Mouse (Mus musculus) B cell, adult 2 months (primary cell): ENCODE measurements around the gene Nop56.

Source experiments
- DNase-seq, 2 experiments: peaks; one replicate each; pipeline ENCODE4 v3.0.0; 2022

Gene Nop56

GRCm38 (mm10) chr2:130274149-130274861, at the start of gene Nop56:
Nop56 (plus strand) TSS chr2:130274430.
- DNase-seq, result peak; percentile 99

- peak; percentile 29 to 38 for DNase-seq
These were observed 27.3 kb upstream of the Nop56 start for GRCm38 (mm10) chr2:130246912-130247311.

GRCm38 (mm10) chr2:130248226-130248625, 26.0 kb upstream of the Nop56 start:
- DNase-seq, result no peak

- no peak for DNase-seq
These were observed 17.5 kb upstream of the Nop56 start for GRCm38 (mm10) chr2:130256762-130257161.

- DNase-seq, result no peak
These were observed 13.4 kb upstream of the Nop56 start for GRCm38 (mm10) chr2:130260822-130261221.

- DNase-seq, result no peak
These were observed 12.3 kb upstream of the Nop56 start for GRCm38 (mm10) chr2:130261914-130262313.

- no peak for DNase-seq
These were observed 11.8 kb upstream of the Nop56 start for GRCm38 (mm10) chr2:130262398-130262797.

GRCm38 (mm10) chr2:130265520-130265919, 8.7 kb upstream of the Nop56 start:
- no peak for DNase-seq

- DNase-seq, result no peak
These were observed 6.2 kb upstream of the Nop56 start for GRCm38 (mm10) chr2:130268074-130268473.

- DNase-seq, result no peak
These were observed 498 bp upstream of the Nop56 start for GRCm38 (mm10) chr2:130273732-130274131.

GRCm38 (mm10) chr2:130274862-130275261, 632 bp downstream of the Nop56 start:
- DNase-seq, result no peak

- peak; percentile 86 to 88 for DNase-seq
These were observed 1.4 kb downstream of the Nop56 start for GRCm38 (mm10) chr2:130275649-130276048.

GRCm38 (mm10) chr2:130279600-130280091, 5.4 kb downstream of the Nop56 start:
- no peak for DNase-seq

- no peak for DNase-seq
These were observed 6.0 kb downstream of the Nop56 start for GRCm38 (mm10) chr2:130280224-130280623.

GRCm38 (mm10) chr2:130280818-130281217, 6.6 kb downstream of the Nop56 start:
- DNase-seq, result no peak

GRCm38 (mm10) chr2:130283854-130284654, 9.8 kb downstream of the Nop56 start, which contains the start of gene Idh3b:
Idh3b (minus strand) TSS chr2:130284547.
- DNase-seq, result peak; percentile 84 to 85

GRCm38 (mm10) chr2:130289086-130289485, 14.9 kb downstream of the Nop56 start:
- no peak for DNase-seq

- DNase-seq, result peak; percentile 63 to 75
These were observed 17.2 kb downstream of the Nop56 start for GRCm38 (mm10) chr2:130291434-130291833.

GRCm38 (mm10) chr2:130293009-130293408, 18.8 kb downstream of the Nop56 start:
- DNase-seq, result no peak

- DNase-seq, result peak in 1 of 2 experiments; percentile 19
These were observed 19.3 kb downstream of the Nop56 start for GRCm38 (mm10) chr2:130293486-130293885.

GRCm38 (mm10) chr2:130294218-130294935, 20.1 kb downstream of the Nop56 start:
- DNase-seq, result no peak

GRCm38 (mm10) chr2:130294936-130295277, 20.7 kb downstream of the Nop56 start, which contains the start of gene Ebf4:
Ebf4 (plus strand) TSS chr2:130295169.
- DNase-seq, result no peak
